Mouse (Mus musculus): ENCODE measurements around the gene Guca2a. TPM values are rescaled to one million over a fixed set of nuclear protein-coding genes. Genes with fewer than 3 reads are reported as not detected.

The Guca2a gene
- polyA plus RNA-seq, 1 experiment from 2014 or later, result not detected

GRCm38 (mm10) chr4:119660007-119660406 is 22.5 kb downstream of the Guca2a start:
- Histone ChIP-seq H3K9me3 (ENCODE audit: control insufficient read depth, low read length) (no peaks in the 10 kb centered on the region), H3K27ac (ENCODE audit: low read depth, low read length) (no peak overlapping the region), H3K4me1 (replicated peaks; ENCODE audit: control insufficient read depth, insufficient read depth, low read length) (no peaks in the 10 kb centered on the region), H3K27me3 (ENCODE audit: control insufficient read depth, insufficient read depth, low read length) (no peaks in the 10 kb centered on the region), H3K9ac (ENCODE audit: low read length) (no peak overlapping the region), H3K36me3 (ENCODE audit: control insufficient read depth, insufficient read depth, low read length) (no peaks in the 10 kb centered on the region), H3K4me3 (ENCODE audit: low read depth, low read length) (no peak overlapping the region), H3K4me2 (ENCODE audit: low read depth, low read length, severe bottlenecking) (no peak overlapping the region)
- no peak for DNase-seq (ENCODE audit: low spot score)
- no peak for ATAC-seq (replicated peaks; ENCODE audit: low FRiP score)
- WGBS, result 85% methylated on average over 8 of the region's 8 CpGs

GRCm38 (mm10) chr4:119662151-119662550 is 24.6 kb downstream of the Guca2a start:
- Histone ChIP-seq H3K27ac (ENCODE audit: low read depth, low read length) (no peak overlapping the region), H3K9me3 (ENCODE audit: control insufficient read depth, low read length) (no peaks in the 10 kb centered on the region), H3K36me3 (ENCODE audit: control insufficient read depth, insufficient read depth, low read length) (no peaks in the 10 kb centered on the region), H3K27me3 (ENCODE audit: control insufficient read depth, insufficient read depth, low read length) (no peaks in the 10 kb centered on the region), H3K9ac (ENCODE audit: low read length) (no peak overlapping the region), H3K4me3 (ENCODE audit: low read depth, low read length) (no peak overlapping the region), H3K4me2 (ENCODE audit: low read depth, low read length, severe bottlenecking) (no peak overlapping the region), H3K4me1 (replicated peaks; ENCODE audit: control insufficient read depth, insufficient read depth, low read length) (no peaks in the 10 kb centered on the region)
- WGBS, result 82% methylated on average over 4 of the region's 4 CpGs
- ATAC-seq (replicated peaks; ENCODE audit: low FRiP score), result no peak
- no peak for DNase-seq (ENCODE audit: low spot score)

GRCm38 (mm10) chr4:119662976-119663375 is 25.5 kb downstream of the Guca2a start:
- Histone ChIP-seq H3K4me3 (ENCODE audit: low read depth, low read length) (no peak overlapping the region), H3K27ac (ENCODE audit: low read depth, low read length) (no peak overlapping the region), H3K36me3 (ENCODE audit: control insufficient read depth, insufficient read depth, low read length) (no peaks in the 10 kb centered on the region), H3K4me1 (replicated peaks; ENCODE audit: control insufficient read depth, insufficient read depth, low read length) (no peaks in the 10 kb centered on the region), H3K27me3 (ENCODE audit: control insufficient read depth, insufficient read depth, low read length) (no peaks in the 10 kb centered on the region), H3K4me2 (ENCODE audit: low read depth, low read length, severe bottlenecking) (no peak overlapping the region), H3K9ac (ENCODE audit: low read length) (no peak overlapping the region), H3K9me3 (ENCODE audit: control insufficient read depth, low read length) (no peaks in the 10 kb centered on the region)
- DNase-seq (ENCODE audit: low spot score), result no peak
- WGBS, result 88% methylated on average over 7 of the region's 7 CpGs
- no peak for ATAC-seq (replicated peaks; ENCODE audit: low FRiP score)

GRCm38 (mm10) chr4:119663409-119664095 is 26.0 kb downstream of the Guca2a start:
- Histone ChIP-seq H3K27me3 (ENCODE audit: control insufficient read depth, insufficient read depth, low read length) (no peaks in the 10 kb centered on the region), H3K4me3 (ENCODE audit: low read depth, low read length) (no peak overlapping the region)
- WGBS, result 95% methylated on average over 14 of the region's 14 CpGs

GRCm38 (mm10) chr4:119665166-119665565 is 27.7 kb downstream of the Guca2a start:
- no peaks in the 10 kb centered on the region for H3K27me3 ChIP-seq (ENCODE audit: control insufficient read depth, insufficient read depth, low read length)
- no peak overlapping the region for H3K9ac ChIP-seq (ENCODE audit: low read length)
- DNase-seq (ENCODE audit: low spot score) (no peak), ATAC-seq (replicated peaks; ENCODE audit: low FRiP score) (no peak)
- no peaks in the 10 kb centered on the region for H3K9me3 ChIP-seq (ENCODE audit: control insufficient read depth, low read length)
- no peaks in the 10 kb centered on the region for H3K36me3 ChIP-seq (ENCODE audit: control insufficient read depth, insufficient read depth, low read length)
- no peak overlapping the region for H3K27ac ChIP-seq (ENCODE audit: low read depth, low read length)
- no peaks in the 10 kb centered on the region for H3K4me1 ChIP-seq (replicated peaks; ENCODE audit: control insufficient read depth, insufficient read depth, low read length)
- 81% methylated on average over 2 of the region's 2 CpGs for WGBS
- H3K4me3 ChIP-seq (ENCODE audit: low read depth, low read length), result no peak overlapping the region
- no peak overlapping the region for H3K4me2 ChIP-seq (ENCODE audit: low read depth, low read length, severe bottlenecking)

More at GRCm38 (mm10) chr4:119663409-119664095, 26.0 kb downstream of the Guca2a start:
- Histone ChIP-seq H3K4me1 (replicated peaks; ENCODE audit: control insufficient read depth, insufficient read depth, low read length) (no peaks in the 10 kb centered on the region), H3K9me3 (ENCODE audit: control insufficient read depth, low read length) (no peaks in the 10 kb centered on the region), H3K9ac (ENCODE audit: low read length) (no peak overlapping the region), H3K27ac (ENCODE audit: low read depth, low read length) (no peak overlapping the region), H3K36me3 (ENCODE audit: control insufficient read depth, insufficient read depth, low read length) (no peaks in the 10 kb centered on the region), H3K4me2 (ENCODE audit: low read depth, low read length, severe bottlenecking) (no peak overlapping the region)
- ATAC-seq (replicated peaks; ENCODE audit: low FRiP score) (no peak), DNase-seq (ENCODE audit: low spot score) (no peak)

- no peaks in the 10 kb centered on the region for H3K27me3 ChIP-seq (ENCODE audit: control insufficient read depth, insufficient read depth, low read length)
- H3K4me2 ChIP-seq (ENCODE audit: low read depth, low read length, severe bottlenecking), result no peak overlapping the region
- H3K4me3 ChIP-seq (ENCODE audit: low read depth, low read length), result no peak overlapping the region
- WGBS, result 48% methylated on average over 8 of the region's 8 CpGs
- ATAC-seq (replicated peaks; ENCODE audit: low FRiP score) (no peak), DNase-seq (ENCODE audit: low spot score) (no peak)
- H3K9ac ChIP-seq (ENCODE audit: low read length), result no peak overlapping the region
- no peaks in the 10 kb centered on the region for H3K36me3 ChIP-seq (ENCODE audit: control insufficient read depth, insufficient read depth, low read length)
- no peaks in the 10 kb centered on the region for H3K9me3 ChIP-seq (ENCODE audit: control insufficient read depth, low read length)
- H3K27ac ChIP-seq (ENCODE audit: low read depth, low read length), result no peak overlapping the region
- H3K4me1 ChIP-seq (replicated peaks; ENCODE audit: control insufficient read depth, insufficient read depth, low read length), result no peaks in the 10 kb centered on the region
Observed at GRCm38 (mm10) chr4:119666116-119666515, 28.6 kb downstream of the Guca2a start.

GRCm38 (mm10) chr4:119667454-119667853 is 29.9 kb downstream of the Guca2a start:
- 21% methylated on average over 5 of the region's 5 CpGs for WGBS
- Histone ChIP-seq H3K9ac (ENCODE audit: low read length) (no peak overlapping the region), H3K27ac (ENCODE audit: low read depth, low read length) (no peak overlapping the region), H3K4me3 (ENCODE audit: low read depth, low read length) (no peak overlapping the region), H3K9me3 (ENCODE audit: control insufficient read depth, low read length) (no peaks in the 10 kb centered on the region), H3K4me2 (ENCODE audit: low read depth, low read length, severe bottlenecking) (no peak overlapping the region), H3K4me1 (replicated peaks; ENCODE audit: control insufficient read depth, insufficient read depth, low read length) (no peaks in the 10 kb centered on the region), H3K36me3 (ENCODE audit: control insufficient read depth, insufficient read depth, low read length) (no peaks in the 10 kb centered on the region), H3K27me3 (ENCODE audit: control insufficient read depth, insufficient read depth, low read length) (no peaks in the 10 kb centered on the region)
- ATAC-seq (replicated peaks; ENCODE audit: low FRiP score) (peak; percentile 68), DNase-seq (ENCODE audit: low spot score) (peak; percentile 67)

GRCm38 (mm10) chr4:119668185-119668584 is 30.7 kb downstream of the Guca2a start:
- no peak overlapping the region for H3K9ac ChIP-seq (ENCODE audit: low read length)
- ATAC-seq (replicated peaks; ENCODE audit: low FRiP score), result no peak
- no peak overlapping the region for H3K27ac ChIP-seq (ENCODE audit: low read depth, low read length)
- H3K36me3 ChIP-seq (ENCODE audit: control insufficient read depth, insufficient read depth, low read length), result no peaks in the 10 kb centered on the region
- DNase-seq (ENCODE audit: low spot score), result no peak
- H3K4me3 ChIP-seq (ENCODE audit: low read depth, low read length), result no peak overlapping the region
- no peak overlapping the region for H3K4me2 ChIP-seq (ENCODE audit: low read depth, low read length, severe bottlenecking)
- WGBS, result 93% methylated on average over 3 of the region's 3 CpGs
- no peaks in the 10 kb centered on the region for H3K27me3 ChIP-seq (ENCODE audit: control insufficient read depth, insufficient read depth, low read length)
- H3K9me3 ChIP-seq (ENCODE audit: control insufficient read depth, low read length), result no peaks in the 10 kb centered on the region
- H3K4me1 ChIP-seq (replicated peaks; ENCODE audit: control insufficient read depth, insufficient read depth, low read length), result no peaks in the 10 kb centered on the region

GRCm38 (mm10) chr4:119668596-119668995 is 31.1 kb downstream of the Guca2a start:
- Histone ChIP-seq H3K4me1 (replicated peaks; ENCODE audit: control insufficient read depth, insufficient read depth, low read length) (no peaks in the 10 kb centered on the region), H3K9me3 (ENCODE audit: control insufficient read depth, low read length) (no peaks in the 10 kb centered on the region), H3K9ac (ENCODE audit: low read length) (no peak overlapping the region), H3K27ac (ENCODE audit: low read depth, low read length) (no peak overlapping the region), H3K4me2 (ENCODE audit: low read depth, low read length, severe bottlenecking) (no peak overlapping the region), H3K36me3 (ENCODE audit: control insufficient read depth, insufficient read depth, low read length) (no peaks in the 10 kb centered on the region), H3K27me3 (ENCODE audit: control insufficient read depth, insufficient read depth, low read length) (no peaks in the 10 kb centered on the region), H3K4me3 (ENCODE audit: low read depth, low read length) (no peak overlapping the region)
- no peak for DNase-seq (ENCODE audit: low spot score)
- ATAC-seq (replicated peaks; ENCODE audit: low FRiP score), result no peak
- WGBS, result 84% methylated on average over 4 of the region's 4 CpGs

Measured in forebrain, embryonic 11.5 days (tissue).